Mouse (Mus musculus) midbrain, embryonic 12.5 days (tissue): ENCODE data around the gene Lin28a. TPM values are rescaled to one million over a fixed set of nuclear protein-coding genes. Genes with fewer than 3 reads are reported as not detected.
A peak's percentile ranks its signal among the peaks of the same experiment; 100 is the strongest.

Experiments
- ATAC-seq: fragments of 200-750 bp; cut with Nextera tagmentation; 2 replicates; pipeline ENCODE4 v1.8.0; 2017; ENCODE audit warnings: low read depth, moderate TSS enrichment, moderate library complexity; ENCODE audit not compliant: low FRiP score
- H3K27ac ChIP-seq: fragments of 300-500 bp; sonication (generic); replicated peaks from 2 replicates; pipeline ENCODE4 v1.5.1; 2016; ENCODE audit warnings: mild to moderate bottlenecking
- H3K27me3 ChIP-seq: fragments of 300-500 bp; sonication (generic); 2 replicates; pipeline ENCODE4 v1.6.1; 2016; ENCODE audit warnings: mild to moderate bottlenecking
- H3K36me3 ChIP-seq: fragments of 300-500 bp; sonication (generic); 2 replicates; pipeline ENCODE4 v1.6.1; 2016
- H3K4me1 ChIP-seq: fragments of 300-500 bp; sonication (generic); 2 replicates; pipeline ENCODE4 v1.6.1; 2016
- H3K4me2 ChIP-seq: fragments of 300-500 bp; sonication (generic); replicated peaks from 2 replicates; pipeline ENCODE4 v1.6.1; 2016; ENCODE audit warnings: mild to moderate bottlenecking, moderate library complexity
- H3K4me3 ChIP-seq: fragments of 300-500 bp; sonication (generic); 2 replicates; pipeline ENCODE4 v1.5.1; 2016; ENCODE audit warnings: mild to moderate bottlenecking
- H3K9ac ChIP-seq: fragments of 300-500 bp; sonication (generic); replicated peaks from 2 replicates; pipeline ENCODE4 v1.6.1; 2016; ENCODE audit warnings: mild to moderate bottlenecking, moderate library complexity
- H3K9me3 ChIP-seq: fragments of 300-500 bp; sonication (generic); 2 replicates; pipeline ENCODE4 v1.6.1; 2016; ENCODE audit warnings: mild to moderate bottlenecking
- WGBS: fragments of 180-500 bp; shearing (Covaris S2); methylation state at CpG from one replicate; pipeline ENCODE4 v1.1.7; 2016; 5-methylcytosine and 5-hydroxymethylcytosine counted together
- polyA plus RNA-seq: library from polyadenylated mRNA; unstranded; fragments of >200 nt; fragmentation: Nextera tagmentation; extraction: Ambion mirVana; gene quantifications from 2 replicates; pipeline ENCODE4 v1.2.1, GENCODE M21; 2016

Lin28a gene
- polyA plus RNA-seq, 1 experiment from 2014 or later, result 3.3 TPM

GRCm38 (mm10) chr4:133969114-133969770 is 49.4 kb downstream of the Lin28a start:
- peaks cover 17% of the 10 kb centered on the region for H3K36me3 ChIP-seq
- H3K27ac ChIP-seq, result peak overlapping the region; percentile 98
- no peak for ATAC-seq
- 54% methylated on average over 8 of the region's 8 CpGs for WGBS
- peak overlapping the region; percentile 96 for H3K4me2 ChIP-seq
- H3K4me3 ChIP-seq, result peak overlapping the region; percentile 62
- H3K27me3 ChIP-seq, result no peaks in the 10 kb centered on the region
- peak overlapping the region; percentile 92; the same call in 1 of the 2 replicates for H3K9ac ChIP-seq
- peaks cover 45% of the 10 kb centered on the region for H3K4me1 ChIP-seq
- H3K9me3 ChIP-seq, result no peaks in the 10 kb centered on the region

GRCm38 (mm10) chr4:133968150-133968921 is 50.3 kb downstream of the Lin28a start, which contains the start of gene Hmgn2:
Gene Hmgn2 (minus strand): TSS chr4:133968650.
- H3K4me2 ChIP-seq, result peak within 1 kb of the TSS; percentile 96
- peak; percentile 58 for ATAC-seq
- H3K36me3 ChIP-seq, result peaks cover 26% of the 10 kb centered on the region
- under 1% methylated on average over 40 of the region's 42 CpGs for WGBS
- H3K4me3 ChIP-seq, result peak within 1 kb of the TSS; percentile 62
- no peaks in the 10 kb centered on the region for H3K27me3 ChIP-seq
- peak within 1 kb of the TSS; percentile 98 for H3K27ac ChIP-seq
- H3K9ac ChIP-seq, result peak within 1 kb of the TSS; percentile 92
- no peaks in the 10 kb centered on the region for H3K9me3 ChIP-seq
- H3K4me1 ChIP-seq, result peaks cover 48% of the 10 kb centered on the region

- WGBS, result under 1% methylated on average over 17 of the region's 29 CpGs
- ATAC-seq, result peak; percentile 86
- Histone ChIP-seq H3K4me2 (peak overlapping the region; percentile 96), H3K36me3 (peaks cover 31% of the 10 kb centered on the region), H3K27ac (peak overlapping the region; percentile 98), H3K4me3 (peak overlapping the region; percentile 62), H3K9me3 (no peaks in the 10 kb centered on the region), H3K4me1 (peaks cover 48% of the 10 kb centered on the region), H3K9ac (peak overlapping the region; percentile 92), H3K27me3 (no peaks in the 10 kb centered on the region)
Measured at GRCm38 (mm10) chr4:133967866-133968149, 50.8 kb downstream of the Lin28a start.

- peaks cover 34% of the 10 kb centered on the region for H3K36me3 ChIP-seq
- WGBS, result under 1% methylated on average over 72 of the region's 101 CpGs
- ATAC-seq, result peak; percentile 76
Measured at GRCm38 (mm10) chr4:133967138-133967865, 51.3 kb downstream of the Lin28a start.

GRCm38 (mm10) chr4:133966271-133966940 is 52.2 kb downstream of the Lin28a start:
- Histone ChIP-seq H3K9me3 (no peaks in the 10 kb centered on the region), H3K4me1 (peaks cover 48% of the 10 kb centered on the region), H3K27ac (peak overlapping the region; percentile 98), H3K4me3 (peak overlapping the region; percentile 62), H3K4me2 (peak overlapping the region; percentile 96), H3K9ac (peak overlapping the region; percentile 92), H3K36me3 (peaks cover 34% of the 10 kb centered on the region), H3K27me3 (no peaks in the 10 kb centered on the region)
- WGBS, result 50% methylated on average over 12 of the region's 12 CpGs
- no peak for ATAC-seq

More at GRCm38 (mm10) chr4:133967138-133967865, 51.3 kb downstream of the Lin28a start:
- no peaks in the 10 kb centered on the region for H3K27me3 ChIP-seq
- peak overlapping the region; percentile 98 for H3K27ac ChIP-seq
- peaks cover 48% of the 10 kb centered on the region for H3K4me1 ChIP-seq
- H3K9me3 ChIP-seq, result no peaks in the 10 kb centered on the region
- peak overlapping the region; percentile 96 for H3K4me2 ChIP-seq
- peak overlapping the region; percentile 62 for H3K4me3 ChIP-seq
- peak overlapping the region; percentile 92 for H3K9ac ChIP-seq

GRCm38 (mm10) chr4:133962566-133962965 is 56.1 kb downstream of the Lin28a start:
- peak overlapping the region; percentile 35 for H3K27ac ChIP-seq
- WGBS, result 85% methylated on average over 7 of the region's 7 CpGs

GRCm38 (mm10) chr4:133958884-133959283 is 59.8 kb downstream of the Lin28a start:
- H3K9ac ChIP-seq, result no peak overlapping the region
- no peak overlapping the region for H3K27ac ChIP-seq
- 0 out of 2 replicates have a peak, but pooled peaks cover under 1% of the 10 kb centered on the region for H3K4me1 ChIP-seq
- H3K36me3 ChIP-seq, result peaks cover 14% of the 10 kb centered on the region
- H3K27me3 ChIP-seq, result no peaks in the 10 kb centered on the region
- 95% methylated on average over 1 of the region's 1 CpGs for WGBS
- no peaks in the 10 kb centered on the region for H3K9me3 ChIP-seq
- no peak overlapping the region for H3K4me3 ChIP-seq
- no peak for ATAC-seq
- H3K4me2 ChIP-seq, result no peak overlapping the region

More at GRCm38 (mm10) chr4:133962566-133962965, 56.1 kb downstream of the Lin28a start:
- H3K4me3 ChIP-seq, result no peak overlapping the region
- ATAC-seq, result no peak
- H3K36me3 ChIP-seq, result peaks cover 34% of the 10 kb centered on the region
- H3K9me3 ChIP-seq, result no peaks in the 10 kb centered on the region
- H3K27me3 ChIP-seq, result no peaks in the 10 kb centered on the region
- H3K9ac ChIP-seq, result no peak overlapping the region
- H3K4me2 ChIP-seq, result no peak overlapping the region
- peaks cover 17% of the 10 kb centered on the region for H3K4me1 ChIP-seq

- Histone ChIP-seq H3K4me1 (no peaks in the 10 kb centered on the region), H3K9me3 (no peaks in the 10 kb centered on the region), H3K36me3 (no peaks in the 10 kb centered on the region), H3K27ac (no peak overlapping the region), H3K9ac (no peak overlapping the region), H3K27me3 (no peaks in the 10 kb centered on the region), H3K4me3 (no peak overlapping the region), H3K4me2 (no peak overlapping the region)
- no peak for ATAC-seq
- 77% methylated on average over 4 of the region's 4 CpGs for WGBS
Measured at GRCm38 (mm10) chr4:133956358-133956757, 62.3 kb downstream of the Lin28a start.

Other genes with a start within 250 kb of the Lin28a start
- gene Rps6ka1, start 131.0 kb downstream of the Lin28a start, polyA plus RNA-seq, result 23.6 and 26.6 TPM in 2 replicates
- 3,003 and 3,059 TPM in 2 replicates for gene Hmgn2, start 50.2 kb downstream of the Lin28a start, polyA plus RNA-seq
- 36.8 and 43.9 TPM in 2 replicates for gene Dhdds, start 17.9 kb downstream of the Lin28a start, polyA plus RNA-seq
- gene Zfp683, start 35.0 kb upstream of the Lin28a start, polyA plus RNA-seq, result not detected in 2 replicates
- 1.2 and 1.7 TPM in 2 replicates for gene Crybg2, start 42.0 kb upstream of the Lin28a start, polyA plus RNA-seq
- gene Cd52, start 76.2 kb upstream of the Lin28a start, polyA plus RNA-seq, result 2.0 and 5.5 TPM in 2 replicates
- gene Ubxn11, start 83.7 kb upstream of the Lin28a start, polyA plus RNA-seq, result 6.6 and 6.7 TPM in 2 replicates
- 301 and 307 TPM in 2 replicates for gene Sh3bgrl3, start 109.9 kb upstream of the Lin28a start, polyA plus RNA-seq
- gene Cep85, start 168.3 kb upstream of the Lin28a start, polyA plus RNA-seq, result 26.7 and 29.8 TPM in 2 replicates
- not detected in 2 replicates for gene Gm7534, start 184.2 kb upstream of the Lin28a start, polyA plus RNA-seq
- gene Catsper4, start 208.5 kb upstream of the Lin28a start, polyA plus RNA-seq, result not detected in 2 replicates
- 0.26 and 0.46 TPM in 2 replicates for gene Cnksr1, start 219.6 kb upstream of the Lin28a start, polyA plus RNA-seq
- 0.23 and 0.76 TPM in 2 replicates for gene E130218I03Rik, start 224.8 kb upstream of the Lin28a start, polyA plus RNA-seq
- 17.7 and 19.6 TPM in 2 replicates for gene Zfp593, start 226.8 kb upstream of the Lin28a start, polyA plus RNA-seq
- gene Gm30191, start 228.1 kb upstream of the Lin28a start, polyA plus RNA-seq, result not detected in 2 replicates
- gene Grrp1, start 235.3 kb upstream of the Lin28a start, polyA plus RNA-seq, result 5.7 and 6.0 TPM in 2 replicates